Mouse (Mus musculus) erythroblast, embryonic 14.5 days (primary cell): ENCODE results near the gene Akr1b8. TPM values are rescaled to one million over a fixed set of nuclear protein-coding genes. Genes with fewer than 3 reads are reported as not detected.
"Not testable (repeated sequence)": the region's sequence is repeated elsewhere in the genome, so short reads cannot be mapped to it uniquely, and the experiment has no call there.

Experiments
- H3K27me3 ChIP-seq: 2 replicates; pipeline ENCODE4 v1.6.1; 2012; ENCODE audit warnings: inconsistent platforms; ENCODE audit not compliant: control insufficient read depth
- H3K36me3 ChIP-seq: 2 replicates; pipeline ENCODE4 v1.6.1; 2012; ENCODE audit warnings: mild to moderate bottlenecking, inconsistent platforms; ENCODE audit not compliant: control insufficient read depth
- H3K4me1 ChIP-seq: 2 replicates; pipeline ENCODE4 v1.6.1; 2012; ENCODE audit warnings: inconsistent platforms; ENCODE audit not compliant: control insufficient read depth
- H3K4me3 ChIP-seq: replicated peaks from 2 replicates; pipeline ENCODE3; 2012; ENCODE audit warnings: moderate library complexity, mild to moderate bottlenecking, inconsistent platforms
- H3K9me3 ChIP-seq: 2 replicates; pipeline ENCODE4 v1.6.1; 2012; ENCODE audit warnings: low read length, inconsistent platforms, mixed read lengths; ENCODE audit not compliant: control insufficient read depth
- GATA1 ChIP-seq: IDR thresholded peaks from 2 replicates; pipeline ENCODE4 v1.6.1; 2012; ENCODE audit warnings: low read length, inconsistent platforms, mixed read lengths
- TAL1 ChIP-seq: IDR thresholded peaks from 3 replicates; pipeline ENCODE4 v1.6.1; 2012; ENCODE audit warnings: low read length, inconsistent platforms, mixed read lengths
- polyA plus RNA-seq: library from polyadenylated mRNA; stranded (reverse); fragments of >175 nt; gene quantifications from 2 replicates; pipeline ENCODE4 v1.2.3, GENCODE M21; 2012

Gene Akr1b8
- polyA plus RNA-seq, 1 experiment: not detected

DNA sequence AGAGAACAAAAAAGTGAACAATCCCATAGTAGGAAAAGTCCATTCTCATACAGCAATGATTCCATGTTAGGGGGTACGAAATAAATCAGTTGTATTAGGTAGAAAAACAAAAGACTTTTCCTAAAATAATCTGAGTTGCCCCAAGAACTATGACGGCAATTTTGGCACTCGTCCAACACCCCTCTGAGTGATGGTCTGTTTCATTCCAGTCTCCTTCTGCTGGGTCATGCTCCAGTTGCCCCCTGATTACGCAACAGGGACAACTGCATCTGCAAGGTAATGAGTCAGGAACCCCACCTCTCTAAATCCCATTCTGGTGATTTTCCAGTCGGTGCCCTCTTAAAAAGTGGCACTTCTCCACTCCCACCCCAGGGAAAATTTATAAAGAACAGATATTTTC, 35.7 kb upstream of the Akr1b8 start:
- Histone ChIP-seq H3K36me3 (no peaks in the 10 kb centered on the region), H3K4me1 (peaks cover 19% of the 10 kb centered on the region), H3K4me3 (peak overlapping the region; percentile 70), H3K27me3 (peaks cover 8% of the 10 kb centered on the region; the same call in 1 of the 2 replicates), H3K9me3 (peaks cover 5% of the 10 kb centered on the region)
- TF ChIP-seq GATA1: no peak
- TF ChIP-seq TAL1: no peak

- Histone ChIP-seq H3K36me3 (no peaks in the 10 kb centered on the region), H3K4me1 (peaks cover 19% of the 10 kb centered on the region), H3K4me3 (no peak overlapping the region), H3K27me3 (peaks cover 8% of the 10 kb centered on the region; the same call in 1 of the 2 replicates), H3K9me3 (peaks cover 5% of the 10 kb centered on the region)
- no peak for TF ChIP-seq GATA1
- TF ChIP-seq TAL1: no peak
Observed at GRCm38 (mm10) chr6:34318636-34319035, 35.3 kb upstream of the Akr1b8 start.

DNA sequence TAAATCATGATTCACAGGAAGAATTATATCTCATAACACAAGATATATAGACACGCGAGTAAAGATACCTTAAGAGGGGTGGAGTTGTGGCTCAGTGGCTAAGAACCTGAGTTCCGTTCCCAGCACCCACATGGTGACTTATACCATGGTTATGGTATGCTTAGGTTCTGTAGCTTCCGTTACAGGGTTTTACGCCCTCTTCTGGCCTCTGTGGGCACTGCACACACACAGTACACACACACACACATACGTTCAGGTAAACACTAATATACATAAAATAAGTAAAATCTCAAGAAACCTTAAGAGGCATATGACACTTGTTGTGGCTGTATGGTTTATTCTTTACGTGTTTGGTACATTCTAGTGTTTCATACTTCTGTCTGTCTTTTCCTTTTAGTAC, 31.8 kb upstream of the Akr1b8 start:
- TF ChIP-seq TAL1: no peak
- no peak for TF ChIP-seq GATA1

DNA sequence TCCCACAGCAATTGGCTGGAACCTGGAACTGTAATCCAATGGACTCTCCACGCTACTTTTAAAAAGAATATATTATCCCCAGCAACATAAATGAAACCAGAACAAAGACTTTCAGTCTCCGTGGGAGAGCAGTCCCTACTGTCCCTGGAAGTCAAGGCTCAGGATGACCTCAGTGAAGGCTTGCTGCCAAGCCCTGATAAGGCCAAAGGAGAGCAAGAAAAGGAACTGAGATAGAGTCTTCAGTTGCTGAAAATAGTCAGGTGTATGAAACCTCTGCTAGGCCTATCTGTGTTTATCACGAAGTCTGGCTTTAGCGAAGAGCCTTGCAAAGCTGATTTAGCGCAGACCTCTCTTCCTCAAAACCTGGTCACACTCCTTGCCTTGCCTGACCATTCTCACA, 22.5 kb upstream of the Akr1b8 start:
- Histone ChIP-seq H3K36me3 (no peaks in the 10 kb centered on the region), H3K4me3 (no peak overlapping the region), H3K4me1 (no peaks in the 10 kb centered on the region), H3K27me3 (no peaks in the 10 kb centered on the region), H3K9me3 (no peaks in the 10 kb centered on the region)
- no peak for TF ChIP-seq GATA1
- TF ChIP-seq TAL1: no peak

More for the DNA sequence above, 31.8 kb upstream of the Akr1b8 start:
- Histone ChIP-seq H3K9me3 (peaks cover 5% of the 10 kb centered on the region), H3K27me3 (peaks cover 8% of the 10 kb centered on the region; the same call in 1 of the 2 replicates), H3K4me1 (peaks cover 11% of the 10 kb centered on the region), H3K36me3 (no peaks in the 10 kb centered on the region), H3K4me3 (no peak overlapping the region)

- H3K36me3 ChIP-seq: not testable (repeated sequence)
Observed at GRCm38 (mm10) chr6:34331804-34332203, 22.1 kb upstream of the Akr1b8 start.

DNA sequence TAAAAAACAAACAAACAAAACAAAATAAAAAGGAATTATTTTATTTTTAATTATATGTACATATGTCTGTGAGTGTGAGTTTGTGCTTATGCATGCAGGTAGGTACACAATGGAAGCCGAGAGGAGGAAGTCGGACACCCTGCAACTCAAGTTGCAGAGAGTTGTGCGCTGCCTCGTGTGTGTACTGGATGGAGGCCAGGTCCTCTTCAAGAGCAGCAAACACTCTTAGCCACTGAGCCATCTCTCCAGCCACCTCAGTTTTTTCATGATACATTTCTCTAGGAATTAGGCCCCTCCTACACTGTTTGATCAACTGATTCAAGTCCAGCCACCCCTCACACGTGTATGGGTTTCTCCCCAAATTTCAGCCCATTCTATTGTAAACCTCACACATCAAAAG, 19.2 kb upstream of the Akr1b8 start:
- H3K36me3 ChIP-seq: no peaks in the 10 kb centered on the region
- H3K9me3 ChIP-seq: no peaks in the 10 kb centered on the region
- H3K4me3 ChIP-seq: no peak overlapping the region
- no peaks in the 10 kb centered on the region for H3K27me3 ChIP-seq
- H3K4me1 ChIP-seq: no peaks in the 10 kb centered on the region
- TF ChIP-seq TAL1 (no peak), GATA1 (no peak)

More at GRCm38 (mm10) chr6:34331804-34332203, 22.1 kb upstream of the Akr1b8 start:
- H3K27me3 ChIP-seq, H3K9me3 ChIP-seq, H3K4me3 ChIP-seq, H3K4me1 ChIP-seq: not testable (repeated sequence)

- no peaks in the 10 kb centered on the region for H3K4me1 ChIP-seq
- H3K4me3 ChIP-seq: no peak overlapping the region
- H3K27me3 ChIP-seq: no peaks in the 10 kb centered on the region
- no peaks in the 10 kb centered on the region for H3K36me3 ChIP-seq
- H3K9me3 ChIP-seq: 0 out of 2 replicates have a peak, but pooled peaks cover 2% of the 10 kb centered on the region
- no peak for TF ChIP-seq TAL1
Observed at GRCm38 (mm10) chr6:34337799-34338198, 16.1 kb upstream of the Akr1b8 start.

DNA sequence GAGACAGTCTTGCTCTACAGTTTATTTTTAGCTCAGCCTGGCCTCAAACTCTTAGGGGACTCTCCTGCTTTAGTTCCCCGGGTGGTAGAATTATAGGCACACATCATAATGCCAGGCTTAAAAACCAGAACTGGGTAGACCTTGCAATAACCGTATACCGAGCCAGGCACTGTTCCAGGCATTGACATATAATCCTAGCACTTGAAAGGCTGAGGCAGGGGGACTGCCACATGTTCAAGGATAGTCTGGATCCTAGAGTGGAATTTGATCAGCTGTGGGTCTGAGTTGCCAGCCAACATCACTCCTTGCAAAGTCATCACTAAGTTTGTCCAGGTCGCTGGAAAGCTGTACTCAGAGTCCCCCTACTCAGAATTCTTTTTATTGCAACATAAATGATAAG, 11.9 kb upstream of the Akr1b8 start:
- no peaks in the 10 kb centered on the region for H3K4me1 ChIP-seq
- no peak for TF ChIP-seq TAL1
- no peak overlapping the region for H3K4me3 ChIP-seq
- H3K27me3 ChIP-seq: 0 out of 2 replicates have a peak, but pooled peaks cover 2% of the 10 kb centered on the region
- 0 out of 2 replicates have a peak, but pooled peaks cover 2% of the 10 kb centered on the region for H3K9me3 ChIP-seq
- H3K36me3 ChIP-seq: no peaks in the 10 kb centered on the region

DNA sequence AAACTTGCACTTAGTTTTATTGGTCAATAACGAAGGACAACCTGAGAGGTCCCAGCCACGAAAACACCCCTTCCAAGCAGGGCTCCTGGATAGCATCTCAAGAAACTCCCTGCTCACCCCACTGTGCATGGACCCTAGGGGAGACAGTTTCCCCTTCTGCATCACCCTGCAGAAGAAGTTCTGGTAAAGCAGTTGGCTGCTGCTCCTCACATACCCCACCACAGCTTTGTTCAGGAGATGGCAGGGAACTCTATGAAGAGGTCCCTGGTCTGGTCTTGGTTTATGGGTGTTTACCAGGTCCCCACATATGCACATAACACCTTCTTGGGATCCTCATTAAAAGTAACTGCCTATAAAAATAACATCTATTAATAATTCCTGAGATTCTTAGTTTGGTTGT, 11.4 kb upstream of the Akr1b8 start:
- TF ChIP-seq GATA1 (no peak), TAL1 (no peak)
- no peak overlapping the region for H3K4me3 ChIP-seq
- no peaks in the 10 kb centered on the region for H3K36me3 ChIP-seq
- 0 out of 2 replicates have a peak, but pooled peaks cover 2% of the 10 kb centered on the region for H3K9me3 ChIP-seq
- H3K4me1 ChIP-seq: no peaks in the 10 kb centered on the region
- H3K27me3 ChIP-seq: 0 out of 2 replicates have a peak, but pooled peaks cover 2% of the 10 kb centered on the region

DNA sequence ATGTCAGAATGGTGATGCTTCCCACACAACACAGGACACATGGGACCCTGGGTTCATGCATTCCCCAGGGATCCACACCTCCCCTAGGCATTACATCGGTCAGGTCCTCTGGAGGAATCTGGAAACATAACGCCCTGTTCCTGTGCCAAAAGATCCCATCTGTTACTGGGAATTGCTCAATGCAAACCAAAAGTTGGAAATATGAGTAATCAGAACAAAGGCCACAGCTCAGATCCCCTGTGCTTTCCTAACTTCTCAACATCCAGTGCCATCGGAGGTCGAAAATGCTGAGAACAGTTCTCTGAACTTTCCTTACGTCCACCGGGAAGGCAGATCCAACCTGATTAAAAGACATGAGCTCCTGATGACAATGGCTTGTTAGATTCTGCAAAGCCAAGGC, 10.5 kb upstream of the Akr1b8 start:
- TF ChIP-seq TAL1 (no peak), GATA1 (no peak)
- no peak overlapping the region for H3K4me3 ChIP-seq
- H3K36me3 ChIP-seq: no peaks in the 10 kb centered on the region
- H3K9me3 ChIP-seq: 0 out of 2 replicates have a peak, but pooled peaks cover 2% of the 10 kb centered on the region
- H3K4me1 ChIP-seq: no peaks in the 10 kb centered on the region
- H3K27me3 ChIP-seq: 0 out of 2 replicates have a peak, but pooled peaks cover 2% of the 10 kb centered on the region
